Mouse (Mus musculus) embryonic fibroblast, embryonic 13.5 days (primary cell): ENCODE data around the gene Eed. TPM values are rescaled to one million over a fixed set of nuclear protein-coding genes. Genes with fewer than 3 reads are reported as not detected.
A peak's percentile ranks its signal among the peaks of the same experiment; 100 is the strongest.

ENCODE experiments used
- H3K27ac ChIP-seq: 2 replicates; pipeline ENCODE4 v1.5.1; 2012; ENCODE audit warnings: low read length, control low read depth, inconsistent platforms; ENCODE audit not compliant: insufficient read depth
- H3K4me1 ChIP-seq: 2 replicates; pipeline ENCODE4 v1.6.1; 2011; ENCODE audit warnings: low read length; ENCODE audit not compliant: control insufficient read depth, insufficient read depth
- H3K4me3 ChIP-seq: 2 replicates; pipeline ENCODE4 v1.5.1; 2011; ENCODE audit warnings: mild to moderate bottlenecking, control low read depth, low read length; ENCODE audit not compliant: insufficient read depth
- CTCF ChIP-seq: IDR thresholded peaks from 2 replicates; pipeline ENCODE4 v1.5.1; 2011; ENCODE audit warnings: mild to moderate bottlenecking, control low read depth, low read length, moderate library complexity, borderline replicate concordance; ENCODE audit not compliant: insufficient read depth
- POLR2A ChIP-seq: IDR thresholded peaks from 2 replicates; pipeline ENCODE4 v1.6.1; 2011; ENCODE audit warnings: low read depth, mild to moderate bottlenecking, control low read depth, low read length, moderate library complexity
- polyA plus RNA-seq: library from polyadenylated mRNA; stranded (reverse); fragments of >200 nt; gene quantifications from 2 replicates; pipeline ENCODE4 v1.2.4, GENCODE M21; 2011; ENCODE audit warnings: low read depth; ENCODE audit not compliant: missing spikeins, insufficient read length

Gene Eed
- polyA plus RNA-seq = 106 and 119 TPM in 2 replicates

DNA sequence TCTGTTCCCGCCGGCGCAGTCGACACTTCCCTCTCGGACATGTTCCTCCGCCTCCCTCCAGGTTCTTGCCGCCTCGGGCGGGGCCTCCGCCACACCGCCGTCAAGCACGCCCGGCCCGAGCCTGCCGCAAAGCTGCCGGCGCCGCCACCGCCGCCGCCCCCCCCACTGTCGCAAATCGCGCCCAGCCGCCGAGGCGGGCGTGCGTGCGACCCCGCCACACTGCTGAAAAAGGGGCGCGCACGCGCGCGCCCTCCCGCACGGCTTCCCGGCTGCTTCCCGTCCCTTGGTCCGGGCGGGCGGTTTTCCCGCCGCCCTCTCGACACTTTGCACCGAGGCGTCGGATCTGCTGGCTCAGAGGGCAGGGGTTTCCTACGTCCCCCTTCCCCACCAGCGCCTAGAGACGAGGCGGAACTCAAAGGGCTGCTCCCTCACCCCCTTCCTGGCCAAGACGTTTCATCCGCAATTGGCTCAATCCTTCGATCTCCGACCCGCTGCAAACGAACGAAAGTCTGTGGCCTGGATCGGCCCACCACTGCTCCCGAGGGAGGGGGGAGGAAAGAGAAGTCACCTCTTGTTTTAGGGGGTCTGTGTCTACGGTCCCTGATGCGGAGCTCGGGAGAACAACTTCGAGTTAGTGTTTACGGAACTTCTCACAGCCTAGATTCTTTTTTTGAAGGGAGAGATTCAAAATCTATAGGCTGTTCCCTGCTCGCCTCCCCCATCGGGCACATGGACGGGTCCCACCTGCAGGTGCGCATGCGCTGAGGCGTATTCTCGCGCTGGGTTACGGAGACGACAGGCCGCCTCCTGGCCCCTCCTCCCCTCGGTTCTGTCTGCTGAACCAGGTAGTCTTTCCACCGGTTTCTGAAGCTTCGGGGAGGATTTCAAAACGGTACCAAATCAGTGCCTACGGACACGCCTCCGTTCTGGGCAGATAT, at the start of gene Eed:
Gene Eed, minus strand, starts transcription at position 499 of the 938 bp plus-strand sequence.
- Histone ChIP-seq H3K4me3 (peak within 1 kb of the TSS; percentile 96), H3K4me1 (peaks cover 2% of the 10 kb centered on the region), H3K27ac (peak within 1 kb of the TSS; percentile 97)
- TF ChIP-seq POLR2A = peak; percentile 84
- TF ChIP-seq CTCF = no peak

DNA sequence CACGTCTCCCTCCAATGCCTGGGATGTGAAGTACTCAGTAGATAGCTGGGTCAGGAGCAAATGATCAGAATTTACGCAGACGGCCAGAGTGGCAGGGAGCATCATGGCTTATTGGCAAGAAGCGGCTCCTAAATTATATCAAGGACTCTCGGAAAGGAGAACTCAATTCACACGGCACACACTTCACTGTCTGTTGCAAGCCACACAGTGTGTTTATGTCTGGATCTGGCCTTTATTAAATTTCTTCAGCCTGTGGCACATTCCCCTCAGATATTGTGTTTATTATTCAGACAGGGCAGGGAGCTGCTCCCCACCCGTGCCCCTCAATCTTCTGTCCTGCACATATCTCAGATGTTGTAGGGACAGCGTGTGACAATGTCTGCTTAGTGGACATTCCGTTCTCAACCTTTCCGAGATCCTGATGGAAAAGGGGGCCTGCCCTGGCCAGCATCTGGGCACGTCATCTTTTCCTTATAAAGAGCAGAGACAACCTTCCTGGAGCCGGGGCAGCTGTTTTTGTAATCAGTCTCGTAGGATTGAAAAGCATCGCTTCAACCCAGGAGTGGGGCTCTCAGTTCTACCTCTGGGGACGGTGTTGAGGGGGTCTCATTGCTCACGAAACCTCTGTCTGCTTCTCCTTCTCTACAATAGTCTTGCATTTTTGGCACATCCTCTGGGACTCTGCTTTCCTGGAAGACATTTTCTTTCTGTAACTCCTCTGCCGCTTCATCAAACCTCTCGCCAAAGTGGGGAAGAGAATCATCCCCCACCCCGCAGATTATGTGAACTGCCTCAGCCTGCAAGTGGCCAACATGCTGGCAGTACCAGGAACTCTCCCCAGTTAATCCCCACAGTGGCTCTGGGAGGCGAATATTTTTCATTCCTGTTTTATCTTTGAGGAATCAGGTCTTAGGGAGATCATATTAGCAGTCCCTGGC, 49.0 kb upstream of the Eed start:
- H3K27ac ChIP-seq = peak overlapping the region; percentile 99
- H3K4me3 ChIP-seq = no peak overlapping the region
- TF ChIP-seq CTCF (no peak), POLR2A (no peak; the same call in 1 of the 2 replicates)
- H3K4me1 ChIP-seq = peaks cover 25% of the 10 kb centered on the region

DNA sequence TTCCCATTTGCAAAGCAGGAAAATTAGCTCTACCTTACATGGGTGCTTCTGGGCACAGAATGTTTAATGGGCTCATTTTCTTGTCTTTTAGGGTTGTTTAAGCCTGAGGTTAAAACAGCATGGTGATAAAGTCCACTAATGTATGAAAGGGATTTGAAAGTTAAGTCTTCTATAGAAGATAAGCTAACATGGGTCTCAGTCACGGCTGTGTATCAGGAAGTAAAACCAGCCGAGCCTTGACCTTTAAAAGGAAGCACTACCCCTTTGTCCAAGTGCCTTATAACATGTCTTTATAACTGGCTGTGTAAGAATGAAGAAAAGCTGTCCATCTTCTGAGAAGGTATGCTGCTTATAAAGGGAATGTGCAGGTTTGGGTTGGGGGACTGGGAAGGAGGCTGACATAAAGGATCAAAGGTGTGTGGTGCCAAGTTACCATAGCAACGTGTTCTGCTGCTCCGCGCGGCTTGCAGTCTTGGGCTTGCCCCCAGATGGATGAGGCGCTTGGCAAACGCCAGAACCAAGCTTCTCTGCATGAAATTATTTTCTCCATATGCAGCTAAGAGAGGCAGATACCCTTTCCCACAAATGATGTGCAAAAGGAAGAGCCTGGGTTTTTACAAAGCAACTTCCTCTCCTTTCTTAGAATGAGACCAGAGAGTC, 48.2 kb upstream of the Eed start:
- H3K27ac ChIP-seq = peak overlapping the region; percentile 99
- TF ChIP-seq CTCF = no peak
- no peak for TF ChIP-seq POLR2A
- H3K4me3 ChIP-seq = no peak overlapping the region
- H3K4me1 ChIP-seq = peaks cover 23% of the 10 kb centered on the region

DNA sequence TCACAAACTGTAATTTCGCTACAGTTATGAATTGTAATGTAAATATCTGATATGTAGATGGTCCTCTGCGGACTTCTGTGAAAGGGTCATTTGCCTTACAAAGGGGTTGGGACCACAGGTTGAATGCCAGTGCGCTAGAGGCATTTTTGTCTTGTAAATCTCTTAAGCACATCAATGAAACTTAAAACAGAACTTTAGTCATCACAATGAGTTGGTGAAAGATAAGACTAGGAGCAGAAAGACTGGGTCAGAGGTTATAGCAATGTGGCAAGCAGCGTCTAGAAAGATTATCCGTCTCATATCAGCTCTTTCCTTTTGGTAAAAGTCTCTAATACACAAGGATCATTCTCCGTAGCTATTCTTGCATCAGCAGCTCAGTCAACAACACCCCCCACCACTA, 44.2 kb upstream of the Eed start:
- TF ChIP-seq CTCF (no peak), POLR2A (no peak)
- Histone ChIP-seq H3K4me1 (peaks cover 12% of the 10 kb centered on the region), H3K27ac (no peak overlapping the region), H3K4me3 (no peak overlapping the region)

DNA sequence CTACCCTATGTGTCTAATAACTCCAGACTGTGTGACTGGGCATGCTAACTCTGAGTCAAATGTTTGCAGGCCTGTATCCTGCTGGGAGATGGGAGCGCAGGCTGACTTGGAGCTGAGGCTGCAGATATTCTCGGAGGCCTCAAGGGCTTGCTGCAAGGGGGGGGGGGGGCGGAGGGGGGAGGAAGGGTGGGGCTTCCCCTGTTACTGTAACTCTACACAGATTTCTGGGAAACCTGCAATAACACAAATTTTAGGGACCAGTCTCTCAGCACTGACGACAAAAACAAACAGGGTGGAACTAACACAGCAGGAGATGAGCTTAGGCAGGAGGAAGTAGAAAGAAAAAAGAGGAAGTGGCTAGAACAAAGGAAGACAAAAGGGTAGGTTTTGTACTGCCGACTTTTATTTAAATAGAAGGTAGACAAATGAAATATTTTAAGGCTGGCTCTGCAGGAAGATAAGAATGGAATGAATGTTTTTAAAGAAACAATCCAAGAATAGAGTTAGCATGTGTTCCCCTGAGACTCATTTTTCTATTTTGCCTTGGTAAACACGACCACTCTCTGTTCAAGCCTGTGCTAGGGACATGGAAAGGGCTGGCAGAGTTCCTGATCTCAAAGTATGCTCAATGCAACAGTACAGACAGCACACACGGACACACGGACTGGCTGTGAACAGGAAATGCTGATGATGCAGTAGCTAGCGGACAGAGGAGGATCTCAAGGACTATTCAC, 42.4 kb upstream of the Eed start:
- H3K4me1 ChIP-seq = peaks cover 5% of the 10 kb centered on the region
- TF ChIP-seq CTCF (no peak), POLR2A (no peak)
- H3K4me3 ChIP-seq = no peak overlapping the region
- H3K27ac ChIP-seq = peak overlapping the region; percentile 78

DNA sequence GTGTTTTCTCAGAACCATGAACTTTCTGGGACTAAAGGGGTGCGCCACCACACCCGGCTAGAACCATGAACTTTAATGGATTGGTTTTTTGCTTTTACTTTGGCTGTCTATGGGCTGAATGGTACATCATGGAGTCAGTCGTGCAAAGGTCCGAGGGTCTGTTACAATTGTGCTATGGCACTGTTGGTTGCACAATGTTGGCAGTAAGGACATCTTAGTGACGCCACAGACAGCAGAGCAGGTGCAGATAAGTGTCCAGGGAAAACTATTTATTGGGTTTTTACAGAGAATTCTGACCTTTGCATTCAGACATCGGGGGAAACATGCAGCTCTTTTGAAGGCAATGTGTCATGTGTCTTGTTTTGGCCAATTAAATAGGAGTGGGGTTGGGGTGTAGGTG, 39.5 kb upstream of the Eed start:
- Histone ChIP-seq H3K4me3 (no peak overlapping the region), H3K27ac (no peak overlapping the region), H3K4me1 (peaks cover 5% of the 10 kb centered on the region)
- TF ChIP-seq POLR2A (no peak), CTCF (no peak)

DNA sequence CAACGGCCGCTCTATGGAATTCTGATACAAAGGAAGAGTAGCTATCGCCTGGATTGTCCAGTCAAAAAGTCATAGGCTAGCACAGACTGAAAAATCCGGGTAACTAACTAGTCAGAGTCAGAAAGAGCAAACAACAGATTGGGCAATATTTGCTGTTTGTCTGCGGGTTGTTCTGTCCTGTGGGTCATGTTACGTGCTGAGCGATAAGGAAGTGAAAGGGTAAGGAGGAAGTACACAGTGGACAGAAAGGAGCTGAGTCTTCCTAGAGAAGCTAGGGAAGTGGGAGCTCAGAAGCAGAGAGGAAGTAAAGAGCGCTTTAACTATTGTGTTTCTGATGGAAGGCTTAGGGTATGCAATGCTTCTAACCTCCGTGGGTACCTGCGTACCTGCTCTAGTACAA, 38.8 kb upstream of the Eed start:
- Histone ChIP-seq H3K4me1 (peaks cover 5% of the 10 kb centered on the region), H3K27ac (no peak overlapping the region), H3K4me3 (no peak overlapping the region)
- TF ChIP-seq CTCF (no peak), POLR2A (no peak)

DNA sequence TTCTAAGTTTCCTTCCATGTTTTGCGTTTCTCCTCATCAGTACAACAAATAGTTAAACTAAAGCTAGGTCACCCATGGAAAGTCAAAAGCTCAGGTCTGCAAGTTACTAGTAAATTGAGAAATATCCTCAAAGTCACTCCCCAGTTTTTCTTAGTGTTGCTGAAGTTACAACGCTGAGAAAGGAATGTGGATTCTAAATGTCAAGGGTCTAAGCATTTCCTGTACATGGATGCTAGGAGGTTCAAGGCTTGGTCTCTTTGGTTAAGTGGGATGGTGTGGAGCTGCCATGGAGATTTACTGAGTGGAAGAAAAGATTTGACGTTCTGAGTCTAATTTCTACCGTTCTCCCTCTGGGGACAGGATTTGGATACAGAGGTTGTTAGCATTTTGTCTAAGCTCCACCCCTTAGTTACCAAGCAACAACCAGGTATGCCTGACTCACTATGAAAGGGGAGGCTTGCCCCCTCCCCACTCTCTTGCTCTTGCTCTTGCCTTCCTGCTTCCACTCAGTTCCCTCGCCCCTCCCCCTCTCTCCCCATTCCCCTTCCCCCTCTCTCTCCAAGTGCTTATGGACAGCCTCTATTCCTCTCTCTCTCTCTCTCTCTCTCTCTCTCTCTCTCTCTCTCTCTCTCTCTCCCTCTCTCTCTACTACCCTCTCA, 36.3 kb upstream of the Eed start:
- H3K4me1 ChIP-seq = no peaks in the 10 kb centered on the region; the same call in 1 of the 2 replicates
- no peak overlapping the region for H3K4me3 ChIP-seq
- no peak for TF ChIP-seq POLR2A
- TF ChIP-seq CTCF = no peak
- H3K27ac ChIP-seq = peak overlapping the region; percentile 58; the same call in 1 of the 2 replicates
